Mouse (Mus musculus) CH12.LX (cell line): ENCODE measurements around the gene Kif26b.

ENCODE experiments used
- CTCF ChIP-seq, 2 experiments: IDR thresholded peaks in 1 of 2; conservative IDR thresholded peaks in 1 of 2; 2 replicates each; pipeline ENCODE4 v1.5.1; 2011 to 2012; ENCODE audit warnings: low read depth in 2 of 2, low read length in 2 of 2, improper control_type of control experiment in 1 of 2, inconsistent platforms in 1 of 2, mild to moderate bottlenecking in 1 of 2, moderate library complexity in 1 of 2
- E2F4 ChIP-seq: IDR thresholded peaks from 2 replicates; pipeline ENCODE4 v1.6.1; 2011; ENCODE audit warnings: low read depth, low read length, improper control_type of control experiment; ENCODE audit not compliant: insufficient replicate concordance
- HCFC1 ChIP-seq: IDR thresholded peaks from 2 replicates; pipeline ENCODE4 v1.6.1; 2012; ENCODE audit warnings: low read depth, mild to moderate bottlenecking, inconsistent platforms, low read length, improper control_type of control experiment
- IRF4 ChIP-seq: IDR thresholded peaks from 2 replicates; pipeline ENCODE4 v1.6.1; 2014; ENCODE audit warnings: low read depth, mild to moderate bottlenecking, inconsistent platforms, low read length, improper control_type of control experiment
- JUN ChIP-seq: IDR thresholded peaks from 2 replicates; pipeline ENCODE4 v1.6.1; 2011; ENCODE audit warnings: low read depth, mild to moderate bottlenecking, low read length, improper control_type of control experiment, moderate library complexity; ENCODE audit not compliant: insufficient read depth
- MAZ ChIP-seq: IDR thresholded peaks from 2 replicates; pipeline ENCODE4 v1.6.1; 2012; ENCODE audit warnings: low read depth, mild to moderate bottlenecking, inconsistent platforms, low read length, improper control_type of control experiment, moderate library complexity
- MEF2A ChIP-seq: IDR thresholded peaks from 2 replicates; pipeline ENCODE4 v1.6.1; 2014; ENCODE audit warnings: low read depth, mild to moderate bottlenecking, inconsistent platforms, low read length, improper control_type of control experiment, borderline replicate concordance
- MXI1 ChIP-seq: IDR thresholded peaks from 2 replicates; pipeline ENCODE4 v1.6.1; 2011; ENCODE audit warnings: mild to moderate bottlenecking, low read depth, low read length, improper control_type of control experiment
- NELFE ChIP-seq: IDR thresholded peaks from 2 replicates; pipeline ENCODE4 v1.6.1; 2011; ENCODE audit warnings: low read depth, low read length, improper control_type of control experiment
- NRF1 ChIP-seq: IDR thresholded peaks from 2 replicates; pipeline ENCODE4 v1.6.1; 2014; ENCODE audit warnings: low read depth, mild to moderate bottlenecking, inconsistent platforms, low read length, improper control_type of control experiment, moderate library complexity
- POLR2AphosphoS2 ChIP-seq: IDR thresholded peaks from 2 replicates; pipeline ENCODE4 v1.6.1; 2011; ENCODE audit warnings: low read depth, low read length, improper control_type of control experiment
- SMC3 ChIP-seq: IDR thresholded peaks from 2 replicates; pipeline ENCODE4 v1.6.1; 2011; ENCODE audit warnings: low read depth, low read length, improper control_type of control experiment
- USF2 ChIP-seq: conservative IDR thresholded peaks from 2 replicates; pipeline ENCODE4 v1.6.1; 2011; ENCODE audit warnings: low read depth, low read length, improper control_type of control experiment
- ZMIZ1 ChIP-seq: IDR thresholded peaks from 2 replicates; pipeline ENCODE4 v1.6.1; 2012; ENCODE audit warnings: low read depth, mild to moderate bottlenecking, inconsistent platforms, low read length, improper control_type of control experiment

- TF ChIP-seq CTCF (conservative IDR thresholded peaks at IDR 0.05 in 1 of 2, IDR thresholded peaks at IDR 0.05 in 1 of 2; ENCODE audit: low read depth in 2 of 2, low read length in 2 of 2) (no peak), SMC3 (no peak), E2F4 (no peak), IRF4 (no peak), NELFE (no peak), POLR2AphosphoS2 (no peak), USF2 (no peak), HCFC1 (no peak), ZMIZ1 (no peak), MEF2A (no peak), MXI1 (no peak), NRF1 (no peak), JUN (no peak), MAZ (no peak)
Observed at GRCm38 (mm10) chr1:178725536-178725935, 196.6 kb downstream of the Kif26b start.
